Mouse (Mus musculus): ENCODE measurements around the gene Samd14.
A peak's percentile ranks its signal among the peaks of the same experiment; 100 is the strongest.

Samd14 gene

DNA sequence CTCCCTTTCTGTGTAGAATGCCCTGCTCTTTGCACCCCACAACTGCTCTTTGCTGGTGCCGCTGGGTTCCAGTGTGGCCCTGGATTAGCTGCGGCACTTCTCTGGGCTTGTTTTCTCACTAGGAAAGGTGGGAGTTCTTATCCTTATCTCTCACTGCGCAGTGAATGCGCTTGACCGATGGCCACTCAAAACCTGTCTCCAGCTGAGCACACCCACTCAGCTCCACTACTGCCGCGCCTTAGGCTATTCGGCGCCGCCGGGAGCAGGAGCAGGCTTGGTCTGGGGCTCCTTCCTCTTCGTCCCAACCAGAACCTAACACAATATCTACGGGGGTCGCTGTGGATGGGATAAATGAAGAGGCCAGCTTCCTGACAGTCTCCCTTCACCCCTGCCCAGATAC lies 23.9 kb downstream of the Samd14 start:
- no peak for DNase-seq (ENCODE audit: extremely low read depth, low read depth, low spot score)

- DNase-seq (ENCODE audit: extremely low read depth, low read depth, low spot score): no peak
Observed at GRCm38 (mm10) chr11:95034902-95035301, 25.2 kb downstream of the Samd14 start.

DNA sequence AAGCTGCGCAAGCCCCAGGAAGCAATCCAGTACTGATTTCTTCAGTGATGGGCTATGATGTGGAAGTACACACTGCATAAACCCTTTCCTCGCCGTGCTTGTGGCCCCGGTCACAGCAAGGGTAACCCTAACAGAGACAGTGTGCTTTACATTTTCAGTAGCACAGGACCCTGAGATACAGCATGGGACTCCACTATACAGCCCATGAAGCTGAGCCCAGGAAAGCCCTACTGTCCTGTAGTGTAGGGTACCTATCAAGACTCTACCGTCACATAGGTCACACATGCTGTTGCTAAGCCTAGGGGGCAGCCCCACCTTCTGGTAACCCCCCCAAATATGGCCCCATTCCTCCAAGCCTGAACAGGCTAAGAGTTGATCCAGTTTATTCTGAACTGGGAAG lies 26.8 kb downstream of the Samd14 start:
- DNase-seq (ENCODE audit: extremely low read depth, low read depth, low spot score): no peak

GRCm38 (mm10) chr11:95037306-95037705 lies 27.6 kb downstream of the Samd14 start:
- no peak for DNase-seq (ENCODE audit: extremely low read depth, low read depth, low spot score)

- no peak for DNase-seq (ENCODE audit: extremely low read depth, low read depth, low spot score)
Observed at GRCm38 (mm10) chr11:95038156-95038817, 28.6 kb downstream of the Samd14 start.

DNA sequence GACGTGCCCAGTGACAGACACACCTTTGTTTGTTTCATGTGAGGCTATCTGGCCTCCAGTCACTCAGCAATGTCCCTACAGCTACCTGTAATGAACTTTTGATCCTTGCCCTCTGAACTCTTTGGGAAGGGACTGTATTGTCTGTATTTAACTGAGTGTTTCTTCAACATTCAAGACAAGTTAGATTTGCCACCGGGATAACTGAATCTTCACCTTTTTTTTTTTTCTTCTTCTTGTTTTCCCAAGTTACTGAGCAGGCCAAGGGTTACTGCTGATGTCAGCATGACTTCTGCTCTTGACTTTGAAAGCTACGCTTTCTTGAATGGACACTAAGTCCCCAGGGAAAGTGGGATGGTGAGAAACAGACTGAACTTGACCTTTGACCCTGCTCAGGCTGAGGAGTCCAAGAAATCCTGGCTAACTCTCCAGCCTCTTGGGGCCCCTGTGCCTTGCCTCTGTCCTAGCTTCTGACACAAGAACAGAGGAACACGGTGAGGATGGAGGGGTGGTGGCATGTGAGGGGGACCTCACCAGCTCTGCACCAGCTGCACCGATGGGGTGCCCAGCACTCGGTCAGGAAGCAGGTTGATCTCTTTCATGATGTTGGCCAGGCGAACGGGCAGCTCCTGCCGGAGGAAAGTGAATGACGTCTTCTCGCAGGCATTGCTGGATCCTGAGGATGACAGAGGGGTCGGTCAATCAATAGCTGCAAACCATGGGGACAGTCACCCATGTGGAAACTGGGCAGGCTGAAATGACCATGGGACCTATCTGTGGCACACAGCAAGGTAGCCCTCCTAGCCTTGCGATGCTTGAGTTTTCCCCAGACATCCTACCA lies 29.4 kb downstream of the Samd14 start:
- no peak for DNase-seq (ENCODE audit: extremely low read depth, low read depth, low spot score)

- no peak for DNase-seq (ENCODE audit: extremely low read depth, low read depth, low spot score)
Observed at GRCm38 (mm10) chr11:95039766-95040165, 30.1 kb downstream of the Samd14 start.

- DNase-seq (ENCODE audit: extremely low read depth, low read depth, low spot score): peak; percentile 40
Observed at GRCm38 (mm10) chr11:95040491-95041138, 30.9 kb downstream of the Samd14 start.

GRCm38 (mm10) chr11:95041139-95041609 lies 31.5 kb downstream of the Samd14 start, which contains the start of gene Pdk2:
Gene Pdk2 (minus strand): TSS chr11:95041354.
- peak; percentile 74 for DNase-seq (ENCODE audit: extremely low read depth, low read depth, low spot score)

DNA sequence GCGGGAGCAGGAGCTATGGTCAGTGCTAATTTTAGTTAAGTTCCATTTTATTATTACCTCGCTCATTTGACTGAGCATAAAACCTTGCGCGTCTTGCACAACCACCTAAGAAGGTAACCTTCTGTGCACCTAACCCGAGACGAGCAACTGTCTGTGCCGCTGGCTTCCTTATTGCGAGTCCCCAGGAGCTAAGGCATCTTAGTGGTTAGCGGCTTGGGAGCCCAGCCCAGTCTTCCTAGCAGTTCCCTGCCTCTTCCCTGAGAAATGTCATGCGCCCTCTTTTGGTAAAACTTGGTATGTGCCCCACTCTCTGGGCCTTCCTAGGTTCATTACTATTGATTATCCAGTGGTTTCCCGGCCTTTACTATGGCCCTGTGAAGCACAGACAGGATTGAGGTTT lies 32.4 kb downstream of the Samd14 start:
- DNase-seq (ENCODE audit: extremely low read depth, low read depth, low spot score): peak; percentile 59

- DNase-seq (ENCODE audit: extremely low read depth, low read depth, low spot score): no peak
Observed at GRCm38 (mm10) chr11:95043060-95043459, 33.4 kb downstream of the Samd14 start.

GRCm38 (mm10) chr11:95043608-95044007 lies 33.9 kb downstream of the Samd14 start:
- DNase-seq (ENCODE audit: extremely low read depth, low read depth, low spot score): no peak

DNA sequence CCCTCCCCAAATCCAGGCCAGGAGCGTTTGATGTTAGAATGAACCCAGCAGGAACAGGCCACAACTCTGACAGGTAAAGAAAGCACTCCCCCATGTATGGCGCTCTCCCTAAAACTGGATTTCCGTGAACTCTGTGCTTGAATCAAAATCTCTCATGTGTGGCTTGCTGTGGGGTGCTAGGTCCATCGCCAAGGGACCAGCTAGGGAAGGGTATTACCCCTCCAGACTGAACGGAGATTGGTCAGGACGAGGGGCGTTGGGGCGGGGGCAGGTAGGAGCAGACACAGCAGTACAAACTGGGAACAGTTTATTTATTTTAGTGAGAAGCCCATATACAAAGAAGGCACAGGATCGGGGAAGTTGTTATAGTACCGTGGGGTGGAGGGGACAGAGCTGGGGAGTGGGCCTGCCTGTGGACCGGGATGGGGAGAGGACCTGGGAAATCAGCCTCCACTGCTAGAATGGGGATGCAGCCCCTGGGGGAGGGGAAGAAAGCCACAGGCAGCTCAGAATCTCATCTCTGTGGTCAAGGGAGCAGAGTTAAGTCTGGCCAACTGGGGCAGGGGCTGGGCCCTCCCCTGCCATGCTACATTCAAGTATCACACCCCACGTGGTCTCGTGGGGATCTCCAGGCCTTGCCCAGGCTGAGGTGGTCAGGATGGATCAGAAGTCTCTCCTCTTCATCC lies 34.6 kb downstream of the Samd14 start:
- no peak for DNase-seq (ENCODE audit: extremely low read depth, low read depth, low spot score)

GRCm38 (mm10) chr11:95046980-95047680 lies 37.5 kb downstream of the Samd14 start:
- DNase-seq (ENCODE audit: extremely low read depth, low read depth, low spot score): no peak

DNA sequence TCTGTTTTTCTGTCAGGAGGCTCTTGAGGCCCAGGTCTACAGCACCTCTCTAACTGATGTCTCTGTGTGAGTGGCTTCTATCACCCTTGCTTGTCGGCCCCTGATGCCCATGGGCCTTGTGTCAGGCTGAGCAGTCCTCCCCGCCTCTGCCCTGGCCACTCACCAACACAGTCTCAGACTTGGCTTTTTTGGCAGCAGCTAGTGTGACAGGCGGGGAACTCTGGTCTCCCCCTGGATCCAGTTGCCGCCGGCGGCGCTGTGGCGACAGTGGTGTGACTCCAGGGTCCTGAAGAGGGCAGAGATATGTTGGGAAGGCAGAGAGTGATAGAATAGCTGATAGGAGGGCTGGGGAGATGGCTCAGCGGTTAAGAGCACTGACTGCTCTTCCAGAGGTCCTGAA lies 43.4 kb downstream of the Samd14 start:
- DNase-seq (ENCODE audit: extremely low read depth, low read depth, low spot score): no peak

DNA sequence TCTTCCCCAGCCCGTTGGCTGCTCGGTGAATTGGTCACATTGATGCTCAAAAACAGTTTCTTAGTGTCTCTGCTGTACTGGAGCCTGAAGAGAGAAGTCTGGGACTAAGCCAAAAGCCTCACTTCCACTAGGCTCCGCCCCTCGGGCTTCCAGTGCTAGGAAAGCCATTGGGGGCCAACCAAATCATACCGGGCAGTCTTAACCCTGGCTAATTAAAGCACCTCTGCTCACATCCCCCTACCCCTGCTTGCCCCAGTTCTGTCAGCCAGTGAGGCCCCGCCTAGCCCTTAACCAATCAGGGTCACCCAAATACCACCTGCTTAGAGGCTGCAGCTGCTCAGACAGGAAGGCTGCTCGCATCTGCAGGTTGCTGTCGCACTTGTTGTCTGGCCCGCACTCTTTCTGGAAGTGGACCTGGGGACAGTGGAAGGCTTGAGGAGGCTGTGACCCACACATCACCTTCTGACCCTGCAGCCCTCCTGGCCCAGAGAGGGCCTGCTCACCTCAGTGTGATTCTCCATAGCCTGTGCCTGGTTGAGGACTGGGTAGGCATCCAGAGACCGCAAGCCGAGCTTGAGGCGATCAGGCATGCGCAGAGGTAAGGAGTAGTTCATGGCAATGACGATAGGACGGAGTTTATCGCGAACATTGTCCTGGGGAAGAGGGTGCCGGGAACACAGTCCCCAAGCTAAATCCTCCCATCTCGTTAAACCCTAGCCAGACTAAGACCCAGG lies 47.3 kb downstream of the Samd14 start:
- DNase-seq (ENCODE audit: extremely low read depth, low read depth, low spot score): no peak

GRCm38 (mm10) chr11:95069226-95069957 lies 59.7 kb downstream of the Samd14 start:
- DNase-seq (ENCODE audit: extremely low read depth, low read depth, low spot score): no peak

DNA sequence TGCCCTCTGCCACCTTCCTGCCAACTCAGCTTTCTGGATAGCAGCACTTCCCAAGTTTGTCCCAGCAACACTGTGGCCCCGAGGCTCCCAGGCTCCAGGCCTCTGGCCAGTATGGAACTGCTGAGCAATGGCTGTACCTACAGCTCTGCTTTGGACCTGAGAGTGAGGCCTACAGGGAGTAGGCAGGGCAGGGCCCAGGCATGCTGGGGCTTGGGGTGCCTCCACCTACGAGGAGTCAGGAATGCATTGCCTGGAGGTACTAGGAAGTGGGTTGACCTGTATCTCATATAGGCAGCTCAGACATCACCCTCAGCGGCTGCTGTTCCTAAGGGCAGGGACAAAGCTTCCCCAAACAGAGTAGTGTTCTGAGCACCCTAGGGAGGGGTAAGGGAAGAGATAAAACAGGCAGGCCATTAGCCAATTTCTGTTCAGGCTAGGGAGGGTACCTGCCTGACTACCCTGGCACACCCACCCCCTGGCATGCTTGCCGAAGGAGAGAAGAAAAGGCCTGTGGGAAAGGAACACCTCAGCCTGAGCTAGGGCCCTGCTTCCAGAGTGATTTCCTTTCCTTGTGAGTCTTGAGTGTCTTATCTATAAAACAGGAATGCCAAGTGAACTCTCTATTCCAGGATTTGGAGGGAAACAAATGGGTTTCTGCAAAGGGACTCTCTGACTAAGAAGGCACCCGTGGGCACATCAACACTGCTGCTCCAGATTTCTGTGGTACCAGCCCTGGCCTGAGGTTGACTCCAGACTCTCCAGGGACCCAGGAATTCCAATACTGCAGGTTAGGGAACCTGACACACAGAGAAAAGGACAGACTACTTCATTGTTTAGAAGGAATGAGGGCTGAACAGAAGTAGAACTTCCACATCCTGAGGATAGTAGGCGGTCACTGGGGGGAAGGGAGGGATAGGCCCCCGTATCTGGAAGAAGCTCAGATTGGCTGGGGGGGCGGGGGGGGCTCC lies 60.7 kb downstream of the Samd14 start:
- peak; percentile 61 for DNase-seq (ENCODE audit: extremely low read depth, low read depth, low spot score)

Data from fat pad, adult 2 months (tissue).